Mouse (Mus musculus): ENCODE results near the gene Wdr93. TPM values are rescaled to one million over a fixed set of nuclear protein-coding genes. Genes with fewer than 3 reads are reported as not detected.
A peak's percentile ranks its signal among the peaks of the same experiment; 100 is the strongest.

The Wdr93 gene
- polyA plus RNA-seq, 1 experiment, result not detected

DNA sequence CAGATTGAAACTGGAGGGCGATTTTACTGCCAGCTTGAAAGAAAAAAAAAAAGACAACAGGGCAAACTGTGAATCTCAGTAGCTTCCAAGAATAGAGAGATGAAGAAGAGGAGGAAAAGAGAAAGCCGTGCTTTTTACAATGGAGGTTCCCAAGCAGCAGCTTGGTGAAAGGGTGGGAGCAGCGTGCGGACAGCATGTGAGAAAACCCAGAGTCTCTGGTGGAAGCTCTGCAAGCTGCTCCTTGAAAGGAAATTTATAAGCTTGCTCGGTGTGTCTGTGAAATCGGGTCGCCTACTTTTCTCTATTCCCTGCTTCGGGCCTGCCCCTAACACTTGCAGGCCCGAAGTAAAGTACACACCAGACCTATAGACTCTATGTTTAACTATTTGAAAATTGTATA lies 1.1 kb downstream of the Wdr93 start:
- H3K27ac ChIP-seq (ENCODE audit: insufficient read depth, low read depth, low read length), result no peak overlapping the region
- TF ChIP-seq POLR2A (IDR thresholded peaks at IDR 0.05; ENCODE audit: borderline replicate concordance, low read depth, low read length) (no peak), CTCF (IDR thresholded peaks at IDR 0.05; ENCODE audit: low read depth, low read length) (no peak)
- peaks cover 17% of the 10 kb centered on the region for H3K4me1 ChIP-seq (ENCODE audit: control insufficient read depth, insufficient read depth, low read length)
- no peak overlapping the region for H3K4me3 ChIP-seq (ENCODE audit: insufficient read depth, low read length)

DNA sequence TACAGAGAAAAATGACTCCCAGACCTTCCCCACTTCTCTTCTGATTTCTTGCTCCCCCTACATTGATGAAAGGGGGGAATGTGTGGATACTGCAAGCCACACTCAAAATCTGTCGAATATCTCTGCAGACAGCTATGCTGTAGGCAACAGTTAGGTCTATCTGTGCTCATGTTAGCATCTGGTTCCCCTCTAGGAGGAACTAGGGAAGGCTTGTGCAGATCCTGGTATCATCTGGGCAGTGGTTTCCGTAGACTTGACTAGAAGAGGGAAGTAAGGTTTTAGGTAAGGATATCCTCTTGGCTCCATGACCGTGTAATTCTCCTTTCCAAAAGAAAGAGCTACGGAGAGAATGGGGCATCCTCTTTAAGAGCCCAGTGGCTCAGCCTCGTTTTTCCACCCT lies 1.6 kb downstream of the Wdr93 start:
- Histone ChIP-seq H3K27ac (ENCODE audit: insufficient read depth, low read depth, low read length) (no peak overlapping the region), H3K4me3 (ENCODE audit: insufficient read depth, low read length) (no peak overlapping the region), H3K4me1 (ENCODE audit: control insufficient read depth, insufficient read depth, low read length) (peaks cover 17% of the 10 kb centered on the region)
- TF ChIP-seq CTCF (IDR thresholded peaks at IDR 0.05; ENCODE audit: low read depth, low read length) (no peak), POLR2A (IDR thresholded peaks at IDR 0.05; ENCODE audit: borderline replicate concordance, low read depth, low read length) (no peak)

DNA sequence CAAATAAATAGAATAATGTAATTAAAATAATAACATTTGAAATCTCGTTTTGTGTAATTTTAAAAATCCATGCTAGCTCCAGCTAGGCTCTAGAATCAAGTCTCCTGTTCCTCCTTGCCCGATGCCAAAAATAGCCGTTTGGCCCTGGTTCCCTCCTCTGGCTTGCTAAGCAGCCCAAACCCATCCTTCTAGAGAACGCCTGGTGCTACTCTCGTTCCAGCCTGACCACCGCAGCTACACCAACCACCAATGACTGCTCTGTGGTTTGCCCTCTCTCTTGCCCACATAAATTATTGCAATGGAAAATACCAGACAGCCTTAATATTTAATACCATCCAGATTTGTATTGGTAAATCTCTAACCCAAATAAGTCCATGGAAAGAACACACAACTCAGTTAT lies 4.7 kb downstream of the Wdr93 start:
- TF ChIP-seq POLR2A (IDR thresholded peaks at IDR 0.05; ENCODE audit: borderline replicate concordance, low read depth, low read length), result no peak
- no peak for TF ChIP-seq CTCF (IDR thresholded peaks at IDR 0.05; ENCODE audit: low read depth, low read length)
- no peak overlapping the region for H3K4me3 ChIP-seq (ENCODE audit: insufficient read depth, low read length)
- peaks cover 17% of the 10 kb centered on the region for H3K4me1 ChIP-seq (ENCODE audit: control insufficient read depth, insufficient read depth, low read length)
- H3K27ac ChIP-seq (ENCODE audit: insufficient read depth, low read depth, low read length), result no peak overlapping the region

DNA sequence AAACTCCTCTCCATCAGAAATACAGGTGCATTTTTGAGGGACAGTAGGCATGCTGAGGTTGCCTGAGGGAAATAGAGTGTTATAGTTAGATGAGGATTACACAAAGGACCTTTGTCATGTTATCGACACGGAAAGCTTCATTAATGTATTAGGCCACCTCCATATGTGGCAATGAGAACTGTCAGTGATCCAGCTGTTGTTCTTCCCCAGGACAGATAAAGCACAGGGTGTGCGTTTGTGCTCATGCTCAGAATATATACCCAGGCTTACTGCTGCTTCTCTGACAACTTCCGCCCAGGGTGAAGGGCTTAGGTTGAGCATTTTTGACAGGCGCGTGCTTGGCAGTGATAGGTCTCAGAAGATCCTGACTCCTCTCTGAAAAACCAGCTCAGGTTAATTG lies 6.5 kb downstream of the Wdr93 start:
- no peak overlapping the region for H3K4me3 ChIP-seq (ENCODE audit: insufficient read depth, low read length)
- H3K27ac ChIP-seq (ENCODE audit: insufficient read depth, low read depth, low read length), result no peak overlapping the region
- H3K4me1 ChIP-seq (ENCODE audit: control insufficient read depth, insufficient read depth, low read length), result peaks cover 4% of the 10 kb centered on the region
- no peak for TF ChIP-seq CTCF (IDR thresholded peaks at IDR 0.05; ENCODE audit: low read depth, low read length)

DNA sequence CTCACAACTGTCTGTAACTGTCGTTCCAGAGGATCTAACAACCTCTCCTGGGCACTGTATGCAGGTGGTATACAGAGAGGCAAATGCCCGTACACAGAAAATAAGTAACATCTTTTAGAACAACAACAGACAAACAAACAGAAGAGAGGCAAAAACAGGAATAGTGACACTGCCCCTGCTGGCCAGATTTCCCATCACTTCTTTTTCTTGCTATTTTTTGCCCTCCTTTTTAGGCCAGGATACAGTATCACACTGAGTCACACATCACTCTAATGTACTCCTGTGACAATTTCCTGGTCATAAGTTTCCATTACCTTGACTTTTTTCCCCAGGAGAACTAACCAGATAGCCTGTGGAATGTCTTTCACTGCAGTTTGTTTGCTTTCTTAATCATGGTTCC lies 13.4 kb downstream of the Wdr93 start:
- H3K4me1 ChIP-seq (ENCODE audit: control insufficient read depth, insufficient read depth, low read length), result peaks cover 5% of the 10 kb centered on the region
- no peak for TF ChIP-seq CTCF (IDR thresholded peaks at IDR 0.05; ENCODE audit: low read depth, low read length)
- TF ChIP-seq POLR2A (IDR thresholded peaks at IDR 0.05; ENCODE audit: borderline replicate concordance, low read depth, low read length), result no peak
- no peak overlapping the region for H3K4me3 ChIP-seq (ENCODE audit: insufficient read depth, low read length)
- H3K27ac ChIP-seq (ENCODE audit: insufficient read depth, low read depth, low read length), result no peak overlapping the region

GRCm38 (mm10) chr7:79758176-79758575 lies 15.2 kb downstream of the Wdr93 start:
- Histone ChIP-seq H3K4me1 (ENCODE audit: control insufficient read depth, insufficient read depth, low read length) (peaks cover 13% of the 10 kb centered on the region), H3K27ac (ENCODE audit: insufficient read depth, low read depth, low read length) (no peak overlapping the region), H3K4me3 (ENCODE audit: insufficient read depth, low read length) (no peak overlapping the region)
- TF ChIP-seq POLR2A (IDR thresholded peaks at IDR 0.05; ENCODE audit: borderline replicate concordance, low read depth, low read length), result no peak
- no peak for TF ChIP-seq CTCF (IDR thresholded peaks at IDR 0.05; ENCODE audit: low read depth, low read length)

DNA sequence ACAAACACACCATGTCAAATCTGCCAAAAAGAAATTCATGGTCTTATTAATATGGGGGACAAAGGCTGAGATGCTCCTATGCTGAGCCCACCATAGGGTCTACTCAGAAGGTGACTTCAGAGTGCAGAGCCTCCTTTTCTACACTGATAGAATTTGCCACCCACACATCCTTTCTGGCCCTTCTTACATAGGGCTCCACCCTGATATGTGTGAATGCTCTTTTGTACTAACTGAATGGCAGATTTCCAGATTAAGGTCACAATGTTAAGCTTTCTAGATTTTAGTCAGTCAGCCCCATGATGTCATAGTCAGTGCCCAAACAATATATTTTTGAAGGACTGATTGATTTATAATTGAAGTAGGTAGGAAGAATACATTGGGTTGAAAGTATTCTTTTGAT lies 16.8 kb downstream of the Wdr93 start:
- H3K4me3 ChIP-seq (ENCODE audit: insufficient read depth, low read length), result no peak overlapping the region
- no peak overlapping the region for H3K27ac ChIP-seq (ENCODE audit: insufficient read depth, low read depth, low read length)
- peaks cover 13% of the 10 kb centered on the region for H3K4me1 ChIP-seq (ENCODE audit: control insufficient read depth, insufficient read depth, low read length)
- TF ChIP-seq CTCF (IDR thresholded peaks at IDR 0.05; ENCODE audit: low read depth, low read length) (no peak), POLR2A (IDR thresholded peaks at IDR 0.05; ENCODE audit: borderline replicate concordance, low read depth, low read length) (no peak)

GRCm38 (mm10) chr7:79761124-79761876 lies 18.3 kb downstream of the Wdr93 start:
- Histone ChIP-seq H3K27ac (ENCODE audit: insufficient read depth, low read depth, low read length) (peak overlapping the region; percentile 26), H3K4me3 (ENCODE audit: insufficient read depth, low read length) (no peak overlapping the region), H3K4me1 (ENCODE audit: control insufficient read depth, insufficient read depth, low read length) (peaks cover 13% of the 10 kb centered on the region)
- TF ChIP-seq POLR2A (IDR thresholded peaks at IDR 0.05; ENCODE audit: borderline replicate concordance, low read depth, low read length) (no peak), CTCF (IDR thresholded peaks at IDR 0.05; ENCODE audit: low read depth, low read length) (no peak)

DNA sequence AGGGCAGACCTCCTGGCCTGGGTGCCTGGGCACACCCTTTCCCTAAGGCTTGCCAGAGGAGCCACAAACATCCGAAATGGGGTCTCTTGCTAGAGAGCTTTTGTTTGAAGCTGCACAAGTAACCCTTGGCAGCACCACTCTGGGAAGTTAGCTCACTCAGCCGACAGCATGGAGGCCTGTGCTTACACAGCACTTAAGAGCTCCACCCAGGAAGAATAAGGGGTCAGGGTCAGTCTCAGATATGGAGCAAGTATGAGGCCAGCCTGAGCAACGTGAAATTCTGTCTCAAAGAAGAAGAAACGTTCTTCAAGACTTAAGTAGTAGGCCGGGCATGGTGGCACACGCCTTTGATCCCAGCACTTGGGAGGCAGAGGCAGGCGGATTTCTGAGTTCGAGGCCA lies 19.1 kb downstream of the Wdr93 start:
- Histone ChIP-seq H3K27ac (ENCODE audit: insufficient read depth, low read depth, low read length) (no peak overlapping the region), H3K4me3 (ENCODE audit: insufficient read depth, low read length) (no peak overlapping the region), H3K4me1 (ENCODE audit: control insufficient read depth, insufficient read depth, low read length) (peaks cover 13% of the 10 kb centered on the region)
- TF ChIP-seq POLR2A (IDR thresholded peaks at IDR 0.05; ENCODE audit: borderline replicate concordance, low read depth, low read length) (no peak), CTCF (IDR thresholded peaks at IDR 0.05; ENCODE audit: low read depth, low read length) (no peak)

- Histone ChIP-seq H3K4me1 (ENCODE audit: control insufficient read depth, insufficient read depth, low read length) (peaks cover 8% of the 10 kb centered on the region), H3K27ac (ENCODE audit: insufficient read depth, low read depth, low read length) (no peak overlapping the region), H3K4me3 (ENCODE audit: insufficient read depth, low read length) (no peak overlapping the region)
- TF ChIP-seq POLR2A (IDR thresholded peaks at IDR 0.05; ENCODE audit: borderline replicate concordance, low read depth, low read length) (no peak), CTCF (IDR thresholded peaks at IDR 0.05; ENCODE audit: low read depth, low read length) (no peak)
Measured at GRCm38 (mm10) chr7:79765991-79766390, 23.0 kb downstream of the Wdr93 start.
